Mouse (Mus musculus): Measurements from ENCODE around the gene Fasn. TPM values are rescaled to one million over a fixed set of nuclear protein-coding genes. Genes with fewer than 3 reads are reported as not detected.
A peak's percentile ranks its signal among the peaks of the same experiment; 100 is the strongest.
"Not testable (repeated sequence)": the region's sequence is repeated elsewhere in the genome, so short reads cannot be mapped to it uniquely, and the experiment has no call there.

The Fasn gene
- polyA plus RNA-seq, 1 experiment from 2014 or later, result 107 TPM

- no peaks in the 10 kb centered on the region for H3K9me3 ChIP-seq (ENCODE audit: control insufficient read depth, low read length)
- peaks cover 5% of the 10 kb centered on the region; the same call in 1 of the 2 replicates for H3K36me3 ChIP-seq (ENCODE audit: control insufficient read depth, insufficient read depth, low read length)
- ATAC-seq (ENCODE audit: low read depth), result no peak
- H3K4me3 ChIP-seq (ENCODE audit: low read depth, low read length), result no peak overlapping the region
- 35% methylated on average over 6 of the region's 6 CpGs for WGBS
- H3K27ac ChIP-seq (ENCODE audit: low read depth, low read length), result no peak overlapping the region
- H3K4me1 ChIP-seq (ENCODE audit: control insufficient read depth, insufficient read depth, low read length), result no peaks in the 10 kb centered on the region
- H3K9ac ChIP-seq (replicated peaks; ENCODE audit: low read depth, low read length), result no peak overlapping the region
- H3K4me2 ChIP-seq (ENCODE audit: low read depth, low read length), result no peak overlapping the region
- H3K27me3 ChIP-seq (ENCODE audit: control insufficient read depth, insufficient read depth, low read length), result no peaks in the 10 kb centered on the region
Measured at GRCm38 (mm10) chr11:120777123-120777522, 47.2 kb downstream of the Fasn start.

- H3K27ac ChIP-seq (ENCODE audit: low read depth, low read length), result no peak overlapping the region
- H3K9ac ChIP-seq (replicated peaks; ENCODE audit: low read depth, low read length), result no peak overlapping the region
- 17% methylated on average over 15 of the region's 15 CpGs for WGBS
- H3K4me1 ChIP-seq (ENCODE audit: control insufficient read depth, insufficient read depth, low read length), result no peaks in the 10 kb centered on the region
- no peaks in the 10 kb centered on the region for H3K9me3 ChIP-seq (ENCODE audit: control insufficient read depth, low read length)
- no peak overlapping the region for H3K4me2 ChIP-seq (ENCODE audit: low read depth, low read length)
- peaks cover 5% of the 10 kb centered on the region; the same call in 1 of the 2 replicates for H3K36me3 ChIP-seq (ENCODE audit: control insufficient read depth, insufficient read depth, low read length)
- H3K4me3 ChIP-seq (ENCODE audit: low read depth, low read length), result no peak overlapping the region
- H3K27me3 ChIP-seq (ENCODE audit: control insufficient read depth, insufficient read depth, low read length), result no peaks in the 10 kb centered on the region
- ATAC-seq (ENCODE audit: low read depth), result peak; percentile 88
Measured at GRCm38 (mm10) chr11:120775774-120776469, 48.4 kb downstream of the Fasn start.

GRCm38 (mm10) chr11:120773463-120774190 lies 50.7 kb downstream of the Fasn start:
- H3K36me3 ChIP-seq (ENCODE audit: control insufficient read depth, insufficient read depth, low read length), result no peaks in the 10 kb centered on the region
- H3K27ac ChIP-seq (ENCODE audit: low read depth, low read length), result no peak overlapping the region
- no peak overlapping the region for H3K4me3 ChIP-seq (ENCODE audit: low read depth, low read length)
- H3K4me2 ChIP-seq (ENCODE audit: low read depth, low read length), result no peak overlapping the region
- H3K9ac ChIP-seq (replicated peaks; ENCODE audit: low read depth, low read length), result no peak overlapping the region
- ATAC-seq (ENCODE audit: low read depth), result no peak
- 90% methylated on average over 7 of the region's 7 CpGs for WGBS
- H3K4me1 ChIP-seq (ENCODE audit: control insufficient read depth, insufficient read depth, low read length), result no peaks in the 10 kb centered on the region
- no peaks in the 10 kb centered on the region for H3K27me3 ChIP-seq (ENCODE audit: control insufficient read depth, insufficient read depth, low read length)
- H3K9me3 ChIP-seq (ENCODE audit: control insufficient read depth, low read length), result no peaks in the 10 kb centered on the region

- Histone ChIP-seq H3K27ac (ENCODE audit: low read depth, low read length) (no peak overlapping the region), H3K27me3 (ENCODE audit: control insufficient read depth, insufficient read depth, low read length) (no peaks in the 10 kb centered on the region), H3K9me3 (ENCODE audit: control insufficient read depth, low read length) (no peaks in the 10 kb centered on the region), H3K36me3 (ENCODE audit: control insufficient read depth, insufficient read depth, low read length) (no peaks in the 10 kb centered on the region), H3K9ac (replicated peaks; ENCODE audit: low read depth, low read length) (no peak overlapping the region), H3K4me1 (ENCODE audit: control insufficient read depth, insufficient read depth, low read length) (no peaks in the 10 kb centered on the region), H3K4me2 (ENCODE audit: low read depth, low read length) (no peak overlapping the region), H3K4me3 (ENCODE audit: low read depth, low read length) (no peak overlapping the region)
- WGBS, result 77% methylated on average over 3 of the region's 3 CpGs
- ATAC-seq (ENCODE audit: low read depth), result no peak
Measured at GRCm38 (mm10) chr11:120772749-120773148, 51.6 kb downstream of the Fasn start.

GRCm38 (mm10) chr11:120768206-120768605 lies 56.1 kb downstream of the Fasn start:
- no peaks in the 10 kb centered on the region for H3K27me3 ChIP-seq (ENCODE audit: control insufficient read depth, insufficient read depth, low read length)
- no peaks in the 10 kb centered on the region for H3K4me1 ChIP-seq (ENCODE audit: control insufficient read depth, insufficient read depth, low read length)
- no peaks in the 10 kb centered on the region for H3K36me3 ChIP-seq (ENCODE audit: control insufficient read depth, insufficient read depth, low read length)
- H3K27ac ChIP-seq (ENCODE audit: low read depth, low read length), result no peak overlapping the region
- no peak for ATAC-seq (ENCODE audit: low read depth)
- whole genome bisulfite sequencing, result 63% methylated on average over 1 of the region's 1 CpGs
- H3K4me3 ChIP-seq (ENCODE audit: low read depth, low read length), result no peak overlapping the region
- no peak overlapping the region for H3K4me2 ChIP-seq (ENCODE audit: low read depth, low read length)
- H3K9ac ChIP-seq (replicated peaks; ENCODE audit: low read depth, low read length), result no peak overlapping the region
- no peaks in the 10 kb centered on the region for H3K9me3 ChIP-seq (ENCODE audit: control insufficient read depth, low read length)

- not testable (repeated sequence) for H3K36me3 ChIP-seq (ENCODE audit: control insufficient read depth, insufficient read depth, low read length); H3K27me3 ChIP-seq (ENCODE audit: control insufficient read depth, insufficient read depth, low read length); H3K9ac ChIP-seq (replicated peaks; ENCODE audit: low read depth, low read length); H3K4me3 ChIP-seq (ENCODE audit: low read depth, low read length); H3K4me2 ChIP-seq (ENCODE audit: low read depth, low read length); H3K9me3 ChIP-seq (ENCODE audit: control insufficient read depth, low read length); ATAC-seq (ENCODE audit: low read depth); H3K4me1 ChIP-seq (ENCODE audit: control insufficient read depth, insufficient read depth, low read length); H3K27ac ChIP-seq (ENCODE audit: low read depth, low read length)
- WGBS, result 86% methylated on average over 3 of the region's 7 CpGs
Measured at GRCm38 (mm10) chr11:120767023-120767422, 57.3 kb downstream of the Fasn start.

GRCm38 (mm10) chr11:120763121-120763999 lies 61.0 kb downstream of the Fasn start:
- not testable (repeated sequence) for H3K9me3 ChIP-seq (ENCODE audit: control insufficient read depth, low read length); H3K9ac ChIP-seq (replicated peaks; ENCODE audit: low read depth, low read length); H3K4me3 ChIP-seq (ENCODE audit: low read depth, low read length); H3K27ac ChIP-seq (ENCODE audit: low read depth, low read length); H3K4me2 ChIP-seq (ENCODE audit: low read depth, low read length); H3K36me3 ChIP-seq (ENCODE audit: control insufficient read depth, insufficient read depth, low read length); H3K4me1 ChIP-seq (ENCODE audit: control insufficient read depth, insufficient read depth, low read length); H3K27me3 ChIP-seq (ENCODE audit: control insufficient read depth, insufficient read depth, low read length)
- WGBS, result 4% methylated on average over 8 of the region's 23 CpGs
- ATAC-seq (ENCODE audit: low read depth), result 0 out of 2 replicates have a peak, but pooled peaks have one; percentile 44

GRCm38 (mm10) chr11:120762672-120763041 lies 61.7 kb downstream of the Fasn start, which contains the start of gene Hmga1b:
Hmga1b (plus strand) TSS chr11:120762794.
- 20% methylated on average over 14 of the region's 14 CpGs for WGBS
- H3K27ac ChIP-seq (ENCODE audit: low read depth, low read length); H3K27me3 ChIP-seq (ENCODE audit: control insufficient read depth, insufficient read depth, low read length); H3K4me2 ChIP-seq (ENCODE audit: low read depth, low read length); H3K9ac ChIP-seq (replicated peaks; ENCODE audit: low read depth, low read length); H3K36me3 ChIP-seq (ENCODE audit: control insufficient read depth, insufficient read depth, low read length); H3K4me1 ChIP-seq (ENCODE audit: control insufficient read depth, insufficient read depth, low read length); ATAC-seq (ENCODE audit: low read depth); H3K4me3 ChIP-seq (ENCODE audit: low read depth, low read length); H3K9me3 ChIP-seq (ENCODE audit: control insufficient read depth, low read length): not testable (repeated sequence)

All from neural tube, embryonic 14.5 days (tissue).